Mouse (Mus musculus): ENCODE measurements around the gene Dlst.

The Dlst gene

DNA sequence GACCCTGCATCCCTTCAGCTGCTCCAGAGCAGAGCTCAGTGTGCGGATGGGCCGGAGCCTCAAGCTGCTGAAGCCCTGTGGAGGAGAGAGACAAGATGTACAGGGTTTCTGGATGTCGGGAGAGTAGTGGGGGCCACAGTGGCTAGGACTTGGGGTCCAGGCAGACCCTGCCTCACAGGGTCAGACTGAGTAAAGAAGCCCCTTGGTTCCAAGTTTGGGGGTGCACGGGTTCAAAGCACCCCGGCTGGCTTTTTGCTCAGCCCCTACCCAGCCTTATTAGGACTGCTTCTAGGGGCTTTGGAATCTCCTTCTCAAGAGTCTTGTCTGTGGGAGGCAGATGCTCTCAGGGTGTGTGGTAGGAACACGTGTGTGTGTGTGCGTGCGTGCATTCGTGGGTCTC is 36.2 kb downstream of the Dlst start:
- no peak for ATAC-seq (ENCODE audit: insufficient number of reproducible peaks, low FRiP score, low TSS enrichment)

DNA sequence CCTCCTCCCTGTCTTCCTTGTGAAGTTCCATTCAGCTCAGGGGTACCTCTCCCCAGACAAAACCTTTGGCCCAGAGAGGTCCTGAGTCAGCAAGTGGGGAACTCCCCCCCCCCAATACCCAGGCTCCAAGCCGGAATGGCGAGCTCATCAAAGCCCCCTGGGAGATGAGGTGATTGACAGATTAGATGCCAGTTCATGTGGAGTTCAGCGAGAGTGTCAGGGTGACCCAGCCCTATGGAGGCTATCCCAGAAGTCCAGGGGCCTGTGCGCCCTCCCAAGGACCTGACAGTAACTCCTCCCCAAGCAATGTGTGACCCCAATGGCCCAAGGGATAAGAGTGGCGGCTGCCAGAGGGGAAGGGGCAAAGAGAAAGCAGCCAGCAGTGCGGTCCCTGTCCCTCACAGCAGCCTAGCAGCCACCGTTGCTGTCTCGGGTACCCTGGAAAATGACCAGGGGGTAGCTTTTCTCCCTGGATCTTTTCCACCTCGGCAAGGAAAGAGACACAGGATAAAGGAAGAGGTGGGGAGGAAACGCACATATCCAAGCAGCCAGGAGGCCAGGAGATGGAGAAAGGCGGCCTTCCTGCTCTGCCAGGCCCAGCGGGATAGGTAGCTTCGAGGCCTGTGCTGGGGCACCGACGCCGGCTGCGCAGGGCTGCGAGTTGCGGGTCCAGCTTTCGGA is 39.8 kb downstream of the Dlst start:
- no peak; the same call in 1 of the 2 replicates for ATAC-seq (ENCODE audit: insufficient number of reproducible peaks, low FRiP score, low TSS enrichment)

DNA sequence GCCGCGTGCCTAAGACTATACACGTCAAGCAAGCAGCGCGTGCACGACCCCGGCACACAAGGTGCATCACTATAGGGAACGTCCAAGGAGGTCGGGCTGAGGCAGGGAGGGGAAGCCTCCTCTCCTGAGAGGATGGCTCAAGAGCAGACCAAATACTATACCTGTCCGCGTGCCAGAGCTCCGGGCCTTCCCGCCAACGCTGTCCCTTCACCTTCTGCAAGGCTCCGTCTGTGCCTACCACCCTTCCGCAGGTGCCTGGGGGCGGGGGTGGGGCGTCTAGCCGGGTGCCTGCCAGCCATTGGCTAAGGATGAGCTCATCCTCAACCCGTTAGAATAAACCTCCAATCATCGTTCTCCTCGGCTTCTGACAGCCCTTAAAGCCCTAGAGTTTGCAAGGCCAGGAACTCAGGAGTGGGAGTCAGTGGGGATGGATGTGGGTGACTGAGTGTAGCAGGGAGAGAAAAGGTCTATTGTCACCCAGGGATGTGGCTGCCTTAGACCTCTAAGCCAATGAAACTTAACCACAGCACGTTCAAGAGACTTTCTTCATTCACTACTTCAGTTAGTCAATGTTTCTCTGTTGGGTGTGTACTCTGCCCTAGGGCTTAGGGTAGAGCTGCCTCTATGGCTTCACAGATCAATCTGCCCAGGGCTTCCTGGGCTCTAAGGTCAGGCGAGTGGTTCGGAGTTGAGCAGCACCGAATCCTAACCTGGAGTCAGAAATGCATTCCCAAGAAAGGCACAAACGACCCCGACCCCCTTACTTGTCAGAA is 40.6 kb downstream of the Dlst start, which contains the start of gene Rps6kl1:
TSS of gene Rps6kl1 (minus strand) at position 263 of the 773 bp plus-strand sequence.
- peak; percentile 94 for ATAC-seq (ENCODE audit: insufficient number of reproducible peaks, low FRiP score, low TSS enrichment)

- no peak for ATAC-seq (ENCODE audit: insufficient number of reproducible peaks, low FRiP score, low TSS enrichment)
These were observed 42.4 kb downstream of the Dlst start for GRCm38 (mm10) chr12:85153011-85153410.

DNA sequence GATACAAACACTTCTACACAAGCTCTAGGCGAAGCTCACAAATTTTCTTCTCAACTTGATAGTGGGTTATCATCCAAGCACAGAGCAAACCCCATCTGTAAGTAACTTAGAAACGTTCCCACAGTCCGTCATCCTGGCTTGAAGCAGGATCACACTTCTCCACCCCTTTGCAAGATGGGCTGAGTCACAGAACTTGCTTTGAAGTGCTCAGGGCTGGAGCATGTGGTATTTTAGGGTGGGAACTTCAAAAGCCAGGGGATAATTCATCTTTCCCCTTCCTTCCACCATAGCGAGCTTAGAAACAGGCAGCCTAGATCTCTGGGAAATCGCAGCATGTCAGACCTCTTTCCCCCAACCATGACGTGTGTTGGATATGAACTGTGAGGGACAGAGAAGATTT is 45.7 kb downstream of the Dlst start:
- ATAC-seq (ENCODE audit: insufficient number of reproducible peaks, low FRiP score, low TSS enrichment), result no peak

GRCm38 (mm10) chr12:85157797-85158460 is 47.3 kb downstream of the Dlst start:
- ATAC-seq (ENCODE audit: insufficient number of reproducible peaks, low FRiP score, low TSS enrichment), result no peak

GRCm38 (mm10) chr12:85158801-85159200 is 48.2 kb downstream of the Dlst start:
- no peak for ATAC-seq (ENCODE audit: insufficient number of reproducible peaks, low FRiP score, low TSS enrichment)

GRCm38 (mm10) chr12:85159592-85159991 is 49.0 kb downstream of the Dlst start:
- ATAC-seq (ENCODE audit: insufficient number of reproducible peaks, low FRiP score, low TSS enrichment), result no peak

GRCm38 (mm10) chr12:85164996-85165395 is 54.4 kb downstream of the Dlst start:
- ATAC-seq (ENCODE audit: insufficient number of reproducible peaks, low FRiP score, low TSS enrichment), result no peak

DNA sequence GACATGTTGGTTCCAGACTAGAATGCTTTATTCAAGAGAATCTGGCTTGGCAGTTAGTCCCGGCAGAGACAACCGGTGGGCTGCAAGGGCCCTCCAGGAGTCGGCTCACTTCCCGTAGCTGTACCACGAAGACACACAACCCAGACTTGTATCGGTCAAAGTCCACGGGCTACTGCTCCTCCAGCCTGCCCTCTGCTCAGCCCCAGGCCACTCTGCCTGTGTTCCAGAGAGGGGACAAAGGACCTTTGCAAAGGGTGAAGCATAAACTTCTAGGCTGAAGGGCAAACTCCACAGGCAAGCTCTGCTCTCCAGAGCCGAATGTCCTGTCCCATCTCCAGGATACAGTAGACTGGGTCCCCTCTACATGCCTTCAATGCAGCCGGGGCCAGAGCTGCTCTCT is 56.0 kb downstream of the Dlst start:
- ATAC-seq (ENCODE audit: insufficient number of reproducible peaks, low FRiP score, low TSS enrichment), result no peak

DNA sequence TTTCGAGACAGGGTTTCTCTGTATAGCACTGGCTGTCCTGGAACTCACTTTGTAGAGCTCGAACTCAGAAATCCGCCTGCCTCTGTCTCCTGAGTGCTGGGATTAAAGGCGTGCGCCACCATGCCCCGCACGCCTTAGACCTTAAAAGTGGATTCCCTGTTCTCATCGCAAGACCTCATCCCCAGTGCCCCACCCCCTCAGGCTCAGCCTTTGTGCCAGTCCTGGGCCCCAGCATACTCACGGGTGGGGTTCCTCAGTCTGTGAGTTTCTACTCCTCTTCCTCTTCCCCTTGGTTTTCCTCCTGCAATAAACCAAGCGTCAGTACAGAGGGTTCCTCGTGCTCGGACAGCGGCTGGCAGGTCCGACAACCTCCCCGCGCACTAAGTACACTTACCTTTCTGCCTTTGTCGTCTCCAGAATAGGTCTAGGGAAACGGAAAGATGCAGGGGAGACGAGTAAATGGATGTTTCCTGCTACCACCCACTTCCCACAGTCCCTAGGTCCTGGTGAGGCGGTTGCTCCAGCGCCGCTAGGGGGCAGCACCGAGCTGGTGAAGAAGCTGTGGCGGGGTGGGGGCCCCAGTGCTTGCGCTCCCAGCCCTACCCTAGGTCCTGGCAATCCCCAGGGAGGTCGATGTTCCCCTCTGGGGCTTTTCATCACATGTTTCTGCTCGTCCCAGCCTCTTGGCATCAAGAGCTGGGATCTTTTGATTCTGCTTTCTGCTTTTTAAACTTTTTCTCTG is 58.7 kb downstream of the Dlst start:
- ATAC-seq (ENCODE audit: insufficient number of reproducible peaks, low FRiP score, low TSS enrichment), result peak; percentile 74

GRCm38 (mm10) chr12:85169877-85170276 is 59.2 kb downstream of the Dlst start:
- ATAC-seq (ENCODE audit: insufficient number of reproducible peaks, low FRiP score, low TSS enrichment), result no peak

DNA sequence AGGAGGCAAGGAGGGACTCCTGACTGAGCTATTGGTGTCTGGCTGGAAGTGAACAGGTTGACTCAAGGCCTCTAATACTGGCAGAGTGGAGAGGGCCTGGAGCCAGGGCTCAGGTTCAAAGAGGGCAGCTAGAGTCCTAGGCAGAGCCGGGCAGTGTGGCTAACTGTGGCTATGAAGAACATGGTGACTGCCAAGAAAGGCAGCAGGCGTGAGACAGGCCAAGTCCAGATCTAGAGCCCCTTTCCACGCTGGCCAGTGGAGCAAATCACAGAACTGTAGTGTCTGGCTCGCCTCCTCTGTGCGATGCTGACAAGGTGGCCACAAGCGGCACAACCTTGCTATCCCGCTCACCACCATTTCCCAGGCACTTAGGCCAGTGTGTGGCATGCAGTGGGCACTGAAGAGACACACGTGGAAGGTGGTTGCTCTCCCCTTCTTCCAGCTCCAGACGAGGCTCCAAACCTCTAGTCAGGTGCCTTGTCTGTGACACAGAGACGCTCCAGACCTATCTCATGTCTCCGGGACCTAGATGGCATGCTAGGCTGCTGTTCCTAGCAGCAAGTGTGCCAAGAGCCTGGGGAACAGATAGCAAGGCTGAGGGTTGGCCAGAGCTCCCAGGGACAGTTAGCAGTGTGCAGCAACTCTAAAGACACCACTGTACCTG is 59.8 kb downstream of the Dlst start:
- no peak for ATAC-seq (ENCODE audit: insufficient number of reproducible peaks, low FRiP score, low TSS enrichment)

DNA sequence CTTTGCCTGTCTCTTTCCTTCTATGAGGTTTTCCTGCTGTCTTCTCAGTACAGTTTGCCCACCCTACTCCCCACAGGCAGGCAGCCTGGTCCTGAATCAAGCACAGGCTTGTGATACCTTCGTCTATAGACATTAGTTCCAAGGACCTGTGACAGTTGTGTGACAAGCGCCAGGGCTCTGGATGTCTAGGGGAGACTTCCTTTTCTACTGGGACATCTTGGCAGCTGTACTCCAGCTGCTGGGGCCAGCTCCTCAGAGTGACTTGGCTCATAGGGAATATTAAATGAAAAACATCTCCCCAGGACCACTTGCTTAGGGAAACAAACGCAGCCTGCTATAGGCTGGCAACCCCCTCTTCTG is 60.3 kb downstream of the Dlst start:
- ATAC-seq (ENCODE audit: insufficient number of reproducible peaks, low FRiP score, low TSS enrichment), result no peak

- ATAC-seq (ENCODE audit: insufficient number of reproducible peaks, low FRiP score, low TSS enrichment), result no peak
These were observed 63.4 kb downstream of the Dlst start for GRCm38 (mm10) chr12:85174016-85174415.

GRCm38 (mm10) chr12:85175087-85175675 is 64.5 kb downstream of the Dlst start:
- no peak for ATAC-seq (ENCODE audit: insufficient number of reproducible peaks, low FRiP score, low TSS enrichment)

- ATAC-seq (ENCODE audit: insufficient number of reproducible peaks, low FRiP score, low TSS enrichment), result no peak
These were observed 65.6 kb downstream of the Dlst start for GRCm38 (mm10) chr12:85175926-85176845.

DNA sequence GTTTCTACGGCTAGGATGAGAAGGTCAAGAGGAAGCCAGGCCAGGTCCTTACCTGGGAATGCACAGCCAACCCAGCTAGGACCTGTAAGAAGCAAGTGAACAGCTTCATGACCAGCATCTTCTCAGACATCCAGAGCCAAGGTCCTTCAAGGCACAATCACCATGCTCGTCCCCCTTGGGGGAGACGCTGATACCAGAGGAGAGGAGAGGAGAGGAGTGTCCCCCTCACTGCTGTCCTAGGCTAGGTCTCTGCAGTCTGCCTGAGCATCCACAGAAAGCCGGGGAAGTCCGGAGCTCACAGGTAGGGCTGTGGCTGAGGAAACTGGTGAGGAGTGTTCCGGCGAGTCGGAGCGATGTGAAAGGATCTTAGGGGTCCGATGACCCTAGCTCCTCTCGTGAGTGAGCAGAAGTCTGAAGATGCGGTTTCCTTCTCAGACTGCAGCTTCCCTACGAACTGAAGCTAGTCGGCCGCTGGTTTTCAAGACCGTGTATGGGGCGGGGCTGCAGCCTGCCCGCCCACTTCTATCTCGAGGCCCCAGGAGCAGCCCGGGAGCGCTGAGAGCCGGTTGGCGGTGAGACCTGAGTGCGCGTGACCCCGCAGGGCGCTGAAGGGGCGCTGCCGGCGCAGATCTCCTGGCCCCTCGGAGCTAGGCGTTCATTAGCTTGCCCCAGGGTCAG is 66.4 kb downstream of the Dlst start:
- ATAC-seq (ENCODE audit: insufficient number of reproducible peaks, low FRiP score, low TSS enrichment), result no peak

Measured in cerebellum, adult (tissue).